Mouse (Mus musculus) heart, postnatal 36 days (tissue): ENCODE data around the gene Ano1. TPM values are rescaled to one million over a fixed set of nuclear protein-coding genes. Genes with fewer than 3 reads are reported as not detected.

ENCODE experiments used
- DNase-seq, 2 experiments: peaks; one replicate each; pipeline ENCODE4 v3.0.0; 2021 to 2022
- intact Hi-C: fragments of 180-260 bp; cut with DNase I; formaldehyde crosslinking; loops from one replicate; pipeline ENCODE4 v1.15.1; 2025
- total RNA-seq, 2 experiments: library from RNA; stranded (reverse); gene quantifications; 2 replicates each; pipeline ENCODE4 v1.2.3; 2021

Ano1 gene
- total RNA-seq, 2 experiments from 2014 or later: 10.5 to 11.3 TPM

DNA sequence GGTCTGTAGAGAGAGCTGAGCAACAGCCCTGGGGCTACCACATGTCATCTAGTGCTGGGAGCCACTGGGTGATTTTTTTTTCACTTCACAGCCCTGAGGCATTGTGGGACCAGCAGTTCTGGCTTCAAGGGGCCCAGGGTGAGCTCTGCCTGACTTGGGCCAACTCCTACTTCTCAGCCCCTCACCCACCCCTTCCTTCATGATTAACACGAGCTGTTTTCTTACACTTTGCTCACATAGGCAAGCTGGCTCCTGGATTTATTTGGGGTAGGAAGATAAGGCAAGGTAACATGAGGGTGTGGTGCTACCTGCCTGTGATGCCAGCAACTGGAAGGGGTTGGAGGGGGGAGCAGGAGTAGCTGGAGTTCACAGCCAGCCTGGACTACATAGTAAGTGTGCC, 27.5 kb downstream of the Ano1 start:
- intact Hi-C loops: no loop called here
- no peak for DNase-seq

- no peak for DNase-seq
- intact Hi-C loops: no loop called here
Observed at GRCm38 (mm10) chr7:144719956-144720355, 31.8 kb downstream of the Ano1 start.

GRCm38 (mm10) chr7:144717736-144718135, 34.0 kb downstream of the Ano1 start:
- DNase-seq: no peak
- intact Hi-C loops: no loop called here

GRCm38 (mm10) chr7:144697870-144698269, 53.9 kb downstream of the Ano1 start:
- intact Hi-C loops: no loop called here
- no peak for DNase-seq

DNA sequence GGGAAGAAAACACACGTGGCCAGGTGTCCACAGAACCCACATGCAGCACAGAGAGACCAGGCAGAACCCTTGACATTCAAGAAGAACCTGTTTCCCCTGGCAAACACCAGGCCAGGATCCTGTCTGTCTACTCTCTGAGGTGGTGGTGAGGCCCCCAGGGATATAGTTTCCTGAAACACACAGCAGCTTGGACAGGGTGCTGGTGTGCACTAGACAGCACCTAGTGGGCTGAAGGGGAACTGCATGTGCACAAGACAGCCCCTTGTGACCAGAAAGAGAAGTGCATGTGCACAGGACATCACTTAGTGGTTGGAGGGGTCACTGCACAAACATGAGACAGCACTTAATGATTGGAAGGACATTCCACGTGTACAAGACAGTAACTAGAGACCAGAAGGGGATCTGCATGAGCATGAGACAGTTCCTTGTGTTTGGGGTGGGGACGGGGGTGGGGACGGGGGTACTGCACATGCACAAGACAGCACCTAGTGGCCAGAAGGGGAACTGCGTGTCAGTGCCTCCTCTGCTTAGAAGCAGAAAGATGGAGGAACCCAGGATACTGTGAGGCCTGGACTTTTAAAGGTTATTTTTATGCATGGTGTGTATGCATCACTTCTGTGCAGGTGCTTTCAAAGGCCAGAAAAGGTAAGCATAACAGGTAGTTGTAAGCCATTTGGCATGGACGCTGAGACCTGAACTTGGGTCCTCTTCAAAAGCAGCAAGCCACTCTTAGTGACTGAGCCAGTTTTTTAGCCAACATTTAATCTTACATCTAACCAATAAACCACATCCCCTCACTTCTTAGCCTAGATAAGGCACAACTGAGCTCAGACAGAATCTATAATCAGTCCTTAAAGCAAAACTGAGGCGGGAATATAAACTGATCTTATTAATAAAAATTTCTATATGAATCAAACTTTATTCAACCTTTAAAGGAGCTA, 54.7 kb downstream of the Ano1 start:
- intact Hi-C loops: no loop called here
- peak in 1 of 2 experiments; percentile 19 for DNase-seq

DNA sequence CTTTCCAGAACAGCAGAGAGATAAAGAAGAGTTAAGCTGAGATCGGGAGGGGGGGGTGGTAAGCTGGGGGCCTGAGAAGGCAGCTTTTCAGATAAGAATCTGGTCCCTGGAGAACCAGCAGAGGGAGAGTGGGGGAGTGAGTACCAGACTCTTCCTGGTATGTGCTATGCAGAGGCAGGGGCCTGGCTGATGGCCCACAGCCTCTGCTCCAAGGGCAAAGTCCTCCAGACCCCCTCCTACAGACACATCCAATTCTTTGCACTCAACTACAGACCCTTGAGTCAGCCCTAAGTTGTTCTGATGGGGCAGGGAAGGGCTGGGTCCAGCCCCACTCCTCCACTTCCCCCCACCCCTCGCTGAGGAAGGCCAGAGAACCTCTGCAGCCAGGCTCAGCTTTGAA, 61.9 kb downstream of the Ano1 start:
- intact Hi-C loops: no loop called here
- DNase-seq: no peak

- DNase-seq: no peak
- intact Hi-C loops: no loop called here
Observed at GRCm38 (mm10) chr7:144689136-144689535, 62.6 kb downstream of the Ano1 start.

- DNase-seq: no peak
- intact Hi-C loops: no loop called here
Observed at GRCm38 (mm10) chr7:144687663-144688381, 64.0 kb downstream of the Ano1 start.

DNA sequence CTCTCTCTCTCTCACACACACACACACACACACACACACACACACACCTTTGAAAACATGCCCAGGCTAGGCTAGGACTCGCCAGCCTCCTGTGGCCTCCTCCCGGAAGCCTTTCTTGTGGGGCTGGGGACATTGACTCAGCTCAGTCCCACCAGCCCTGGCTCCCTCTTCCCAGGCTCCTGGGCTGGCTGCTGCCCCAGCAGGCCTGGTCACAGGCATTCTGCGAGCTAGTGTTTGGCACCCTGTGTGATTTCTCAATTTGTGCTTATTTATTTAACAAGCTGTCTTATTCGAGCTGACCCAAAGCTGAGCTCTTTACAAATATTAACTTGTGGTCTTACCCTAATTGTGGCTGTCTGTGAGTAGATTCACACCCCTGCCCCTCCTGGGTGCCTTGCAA, 66.8 kb downstream of the Ano1 start:
- intact Hi-C loops: loop anchor here (5.0 kb wide), 1 partner anchor 77 kb away; no protein-coding TSS in a partner anchor
- no peak for DNase-seq

GRCm38 (mm10) chr7:144684467-144684866, 67.3 kb downstream of the Ano1 start:
- intact Hi-C loops: loop anchor here (5.0 kb wide), 1 partner anchor 78 kb away; no protein-coding TSS in a partner anchor
- DNase-seq: no peak

- DNase-seq: no peak
- intact Hi-C loops: loop anchor here (5.0 kb wide), 1 partner anchor 82 kb away; no protein-coding TSS in a partner anchor
Observed at GRCm38 (mm10) chr7:144680096-144680495, 71.7 kb downstream of the Ano1 start.

DNA sequence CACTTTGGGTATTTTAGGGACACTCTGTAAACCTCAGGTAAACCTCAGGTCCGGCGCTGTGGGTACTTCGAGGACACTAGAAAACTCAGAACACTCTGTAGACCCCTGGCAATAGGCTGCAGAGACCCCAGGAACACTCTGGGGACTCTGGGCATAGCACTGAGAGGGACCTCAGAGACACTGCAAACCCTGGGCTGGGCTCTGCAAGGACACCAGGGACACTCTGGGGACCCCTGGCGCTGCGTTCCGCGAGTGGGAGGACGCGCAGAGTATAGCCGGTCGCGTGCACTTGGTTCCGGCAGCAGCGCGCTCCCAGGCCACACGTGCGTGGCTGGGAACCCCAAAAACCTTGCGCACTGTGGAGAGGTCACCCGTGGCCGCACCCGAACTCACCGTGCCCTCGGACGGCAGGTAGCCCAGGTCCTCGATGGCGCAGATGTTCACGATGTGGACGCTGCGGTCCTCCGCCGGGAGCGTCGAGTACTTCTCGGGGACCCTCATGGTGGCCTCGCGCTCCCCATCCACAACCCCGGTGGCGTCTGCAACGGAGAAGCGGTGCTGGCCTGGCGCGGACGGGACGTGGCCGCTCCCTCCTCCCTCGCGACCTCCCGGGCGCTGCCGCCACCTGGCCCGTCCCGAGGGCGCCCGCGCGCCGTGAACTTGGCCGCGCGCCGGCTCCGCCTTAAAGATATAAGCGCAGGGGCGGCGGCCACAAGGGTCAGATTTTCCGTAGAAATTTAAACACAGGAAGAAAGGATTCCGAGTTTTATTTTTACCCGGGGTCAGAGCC, 73.3 kb downstream of the Ano1 start:
- intact Hi-C loops: no loop called here
- peak; percentile 44 to 46 for DNase-seq

- DNase-seq: no peak
- intact Hi-C loops: no loop called here
Observed at GRCm38 (mm10) chr7:144677341-144678086, 74.3 kb downstream of the Ano1 start.

DNA sequence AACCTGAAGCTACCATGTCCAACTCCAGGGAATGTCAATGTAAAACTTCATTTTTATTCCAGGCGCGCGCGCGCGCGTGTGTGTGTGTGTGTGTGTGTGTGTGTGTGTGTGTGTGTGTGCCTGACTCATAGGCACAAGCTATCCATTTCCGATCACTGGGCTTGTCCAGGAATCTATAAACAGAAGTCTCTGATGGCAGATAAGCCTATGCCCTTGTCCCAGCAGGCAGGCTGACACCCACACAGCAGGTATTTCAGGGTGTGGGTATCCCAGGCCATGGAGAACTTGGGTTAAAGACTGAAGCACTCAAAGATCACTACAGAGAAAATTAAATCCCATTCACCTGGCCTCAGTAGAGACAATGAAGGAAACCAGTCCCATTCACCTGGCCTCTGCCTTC, 76.1 kb downstream of the Ano1 start:
- DNase-seq: no peak
- intact Hi-C loops: no loop called here

GRCm38 (mm10) chr7:144669895-144670294, 81.9 kb downstream of the Ano1 start:
- intact Hi-C loops: no loop called here
- no peak for DNase-seq

DNA sequence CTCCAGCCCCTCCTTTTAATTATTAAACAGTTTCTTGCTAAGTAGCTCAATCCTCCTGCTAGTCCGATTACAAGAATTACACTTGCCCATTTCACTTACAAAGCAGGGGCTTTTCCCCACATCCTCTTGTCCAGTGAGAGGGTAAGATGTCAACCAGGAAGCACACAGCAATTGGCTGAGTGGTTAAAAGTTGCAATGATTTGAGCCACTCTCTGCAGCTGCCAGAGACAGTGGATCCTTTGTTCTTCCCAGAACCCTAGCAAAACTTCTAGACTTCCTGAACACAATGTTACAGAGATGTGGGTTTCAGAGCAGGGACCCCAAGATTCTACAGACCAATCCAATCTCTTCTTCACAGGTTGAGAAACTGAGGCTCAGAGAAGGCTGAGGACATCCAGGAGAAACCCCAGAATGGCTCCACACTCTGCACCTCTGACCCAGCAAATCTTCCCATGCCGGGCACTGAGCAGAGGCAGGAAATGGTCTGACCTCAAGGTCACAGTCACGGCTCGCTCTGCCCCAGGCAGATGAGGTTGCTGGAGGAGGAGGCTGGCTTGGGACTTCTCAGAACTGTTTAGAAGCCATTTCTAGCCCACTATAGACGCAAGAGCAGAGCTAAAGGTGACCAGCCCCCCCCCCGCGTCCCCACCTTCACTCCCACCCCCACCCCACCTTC, 83.0 kb downstream of the Ano1 start:
- intact Hi-C loops: no loop called here

GRCm38 (mm10) chr7:144667091-144667490, 84.7 kb downstream of the Ano1 start:
- intact Hi-C loops: no loop called here
- DNase-seq: no peak

More for the DNA sequence above, 83.0 kb downstream of the Ano1 start:
- no peak for DNase-seq

- intact Hi-C loops: no loop called here
- no peak for DNase-seq
Observed at GRCm38 (mm10) chr7:144665585-144665984, 86.2 kb downstream of the Ano1 start.

GRCm38 (mm10) chr7:144663566-144663965, 88.2 kb downstream of the Ano1 start:
- DNase-seq: no peak
- intact Hi-C loops: no loop called here
